Mouse (Mus musculus) liver, postnatal 0 days (tissue): ENCODE data around the gene Aatk. TPM values are rescaled to one million over a fixed set of nuclear protein-coding genes. Genes with fewer than 3 reads are reported as not detected.

ENCODE experiments used
- ATAC-seq: fragments of 200-750 bp; cut with Nextera tagmentation; 2 replicates; pipeline ENCODE4 v1.8.0; 2017; ENCODE audit warnings: mild to moderate bottlenecking, moderate library complexity
- DNase-seq: peaks from one replicate; pipeline ENCODE4 v3.0.0-alpha.2; 2016
- H3K27ac ChIP-seq: fragments of 300-500 bp; sonication (generic); 2 replicates; pipeline ENCODE4 v1.5.1; 2014; ENCODE audit warnings: antibody characterized with exemption, moderate library complexity, mild to moderate bottlenecking, low read depth
- H3K27me3 ChIP-seq: fragments of 300-500 bp; sonication (generic); 2 replicates; pipeline ENCODE4 v1.6.1; 2014; ENCODE audit warnings: low read length, control low read depth, mixed read lengths; ENCODE audit not compliant: insufficient read depth
- H3K36me3 ChIP-seq: fragments of 300-500 bp; sonication (generic); replicated peaks from 2 replicates; pipeline ENCODE4 v1.6.1; 2014; ENCODE audit warnings: mild to moderate bottlenecking, control low read depth, low read length, moderate library complexity, mixed read lengths; ENCODE audit not compliant: insufficient read depth
- H3K4me1 ChIP-seq: fragments of 300-500 bp; sonication (generic); 2 replicates; pipeline ENCODE4 v1.6.1; 2014; ENCODE audit warnings: antibody characterized with exemption, mild to moderate bottlenecking, control low read depth; ENCODE audit not compliant: insufficient read depth
- H3K4me2 ChIP-seq: fragments of 300-500 bp; sonication (generic); 2 replicates; pipeline ENCODE4 v1.6.1; 2014; ENCODE audit warnings: low read depth, mild to moderate bottlenecking, low read length, moderate library complexity, mixed read lengths
- H3K4me3 ChIP-seq: fragments of 300-500 bp; sonication (generic); 2 replicates; pipeline ENCODE4 v1.5.1; 2014; ENCODE audit warnings: low read depth, low read length
- H3K9ac ChIP-seq: fragments of 300-500 bp; sonication (generic); replicated peaks from 2 replicates; pipeline ENCODE4 v1.6.1; 2014; ENCODE audit warnings: mild to moderate bottlenecking, moderate library complexity
- H3K9me3 ChIP-seq: fragments of 300-500 bp; sonication (generic); 2 replicates; pipeline ENCODE4 v1.6.1; 2016; ENCODE audit warnings: mild to moderate bottlenecking, control low read depth, low read length, mixed read lengths
- CTCF ChIP-seq: sonication (generic); IDR thresholded peaks from 2 replicates; pipeline ENCODE4 v1.5.1; 2016; ENCODE audit warnings: antibody characterized with exemption, low read depth
- EP300 ChIP-seq: IDR thresholded peaks from 2 replicates; pipeline ENCODE4 v1.6.1; 2016; ENCODE audit warnings: antibody characterized with exemption, low read depth, mild to moderate bottlenecking
- WGBS: fragments of 180-500 bp; shearing (Covaris S2); extraction: QIAGEN DNeasy Blood & Tissue Kit; methylation state at CpG from one replicate; pipeline ENCODE4 v1.1.7; 2014; ENCODE audit not compliant: insufficient replicate concordance; 5-methylcytosine and 5-hydroxymethylcytosine counted together
- polyA plus RNA-seq: library from polyadenylated mRNA; unstranded; fragments of >200 nt; fragmentation: Nextera tagmentation; extraction: Ambion mirVana; gene quantifications from 2 replicates; pipeline ENCODE4 v1.2.1, GENCODE M21; 2015

Aatk gene
- polyA plus RNA-seq, 1 experiment from 2014 or later, result 0.89 TPM

DNA sequence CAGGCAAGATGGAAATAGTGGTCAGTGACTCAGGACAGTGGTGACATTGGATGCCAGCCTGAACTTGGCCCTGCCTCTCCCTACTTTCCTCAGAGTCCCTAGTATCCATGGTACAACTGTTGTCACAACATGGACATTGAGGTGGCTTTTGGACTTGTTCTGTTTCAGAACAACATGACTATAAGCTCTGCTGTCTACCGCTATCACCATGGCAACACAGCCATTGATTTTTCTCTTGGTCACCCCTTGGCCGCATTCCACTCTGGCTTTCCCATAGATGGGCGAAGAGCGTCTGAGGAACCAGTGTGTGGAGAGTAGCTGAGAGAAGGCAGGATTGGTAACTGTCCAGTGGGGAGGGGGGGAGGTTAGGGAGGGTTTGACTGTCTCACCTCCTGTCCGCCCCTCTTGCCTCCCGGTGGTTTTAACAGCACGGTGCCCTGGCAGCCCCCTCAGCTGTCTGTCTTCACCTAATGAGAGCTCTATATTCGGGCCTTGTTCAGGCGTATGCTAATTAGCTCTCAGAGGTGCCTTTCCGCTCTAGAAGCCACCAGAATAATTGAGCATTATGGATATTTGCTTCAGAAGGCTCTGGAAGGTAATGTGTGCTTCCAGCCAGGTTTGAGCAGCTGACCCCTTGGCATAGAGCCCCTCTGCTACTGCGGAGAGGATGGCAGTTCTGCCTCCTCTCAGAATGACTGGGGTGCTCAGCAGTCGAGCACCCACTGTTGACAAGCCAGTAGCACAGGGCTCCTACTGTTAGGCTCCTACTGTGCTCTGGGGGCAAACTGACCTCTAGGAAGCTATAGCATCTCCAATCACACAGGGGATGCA is 76.7 kb downstream of the Aatk start:
- Histone ChIP-seq H3K27me3 (no peaks in the 10 kb centered on the region), H3K9me3 (no peaks in the 10 kb centered on the region), H3K36me3 (peaks cover 13% of the 10 kb centered on the region), H3K4me2 (no peak overlapping the region), H3K27ac (peak overlapping the region; percentile 74), H3K9ac (no peak overlapping the region), H3K4me3 (no peak overlapping the region), H3K4me1 (peaks cover 17% of the 10 kb centered on the region)
- WGBS, result 68% methylated on average over 12 of the region's 12 CpGs
- ATAC-seq, result peak; percentile 91
- TF ChIP-seq CTCF (no peak), EP300 (no peak)
- DNase-seq, result peak; percentile 79

DNA sequence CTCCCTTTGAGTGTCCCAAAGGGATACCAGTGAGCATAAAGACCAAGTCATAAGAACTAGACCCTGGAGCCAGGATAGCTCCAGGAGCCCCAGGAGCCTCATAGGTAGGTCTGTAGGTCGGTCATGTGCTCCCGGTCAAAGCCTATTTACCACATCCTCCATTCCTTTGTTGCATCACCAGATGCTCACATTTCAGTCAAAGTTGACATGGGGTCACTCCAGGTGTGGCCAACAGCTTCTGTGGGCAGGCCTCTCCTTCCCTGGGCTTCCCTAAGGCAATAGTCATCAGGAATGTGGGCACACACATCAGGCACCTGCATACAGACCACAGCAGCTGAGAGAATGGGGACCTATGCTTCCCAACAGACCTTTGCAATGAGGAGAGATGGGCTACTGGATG is 79.1 kb downstream of the Aatk start:
- Histone ChIP-seq H3K27ac (peak overlapping the region; percentile 64), H3K36me3 (peaks cover 24% of the 10 kb centered on the region), H3K4me2 (no peak overlapping the region), H3K9me3 (no peaks in the 10 kb centered on the region), H3K4me1 (peaks cover 17% of the 10 kb centered on the region), H3K9ac (no peak overlapping the region), H3K4me3 (no peak overlapping the region), H3K27me3 (no peaks in the 10 kb centered on the region)
- TF ChIP-seq CTCF, result no peak
- TF ChIP-seq EP300, result peak; percentile 47; the same call in 1 of the 2 replicates
- ATAC-seq, result peak; percentile 51
- DNase-seq, result peak; percentile 42
- WGBS, result 57% methylated on average over 2 of the region's 2 CpGs

DNA sequence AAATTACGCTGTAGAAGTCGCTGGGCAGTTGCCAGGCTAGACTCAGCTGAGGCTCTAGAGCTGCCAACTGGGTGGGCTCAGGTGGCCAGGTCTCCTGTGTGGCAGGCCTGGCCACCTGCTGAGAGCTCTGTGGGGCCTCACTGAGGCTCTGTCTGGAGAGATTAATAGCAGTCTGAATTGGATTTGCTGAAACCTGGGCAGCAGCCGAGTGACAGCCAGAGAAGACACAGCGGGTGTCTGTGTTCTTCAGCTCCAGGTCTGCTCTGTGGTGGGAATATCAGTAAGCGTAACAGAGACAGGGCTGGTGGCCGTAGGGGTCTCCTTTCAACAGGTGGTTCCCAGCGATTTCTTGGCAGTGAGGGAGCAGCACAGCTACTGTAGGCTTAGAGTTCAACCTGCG is 79.6 kb downstream of the Aatk start:
- H3K9ac ChIP-seq, result no peak overlapping the region
- peaks cover 24% of the 10 kb centered on the region for H3K36me3 ChIP-seq
- 81% methylated on average over 8 of the region's 8 CpGs for WGBS
- H3K27ac ChIP-seq, result peak overlapping the region; percentile 64
- H3K9me3 ChIP-seq, result no peaks in the 10 kb centered on the region
- H3K4me3 ChIP-seq, result no peak overlapping the region
- ATAC-seq, result no peak
- DNase-seq, result no peak
- no peak overlapping the region for H3K4me2 ChIP-seq
- peaks cover 17% of the 10 kb centered on the region for H3K4me1 ChIP-seq
- TF ChIP-seq EP300 (no peak), CTCF (no peak)
- no peaks in the 10 kb centered on the region for H3K27me3 ChIP-seq

DNA sequence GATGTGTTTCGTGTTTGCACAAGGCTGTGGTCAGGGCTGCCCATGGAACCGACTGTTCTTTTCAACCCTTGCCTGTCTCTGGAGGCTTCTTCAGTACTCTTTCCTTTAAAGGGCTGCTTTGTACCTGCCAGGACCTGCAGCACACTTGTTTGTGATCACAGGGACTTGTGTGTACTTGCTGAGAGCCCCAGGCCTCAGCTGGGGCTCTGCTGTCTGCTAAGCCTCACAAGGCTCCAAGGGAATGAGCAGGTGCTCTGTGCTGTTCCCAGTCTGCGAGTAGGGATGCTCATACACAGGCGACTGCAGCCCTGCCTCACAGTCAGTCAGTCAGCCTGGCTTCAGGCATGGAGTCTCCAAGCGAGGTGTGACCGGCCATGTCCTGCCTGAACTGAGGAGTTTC is 80.7 kb downstream of the Aatk start:
- no peaks in the 10 kb centered on the region for H3K9me3 ChIP-seq
- H3K9ac ChIP-seq, result no peak overlapping the region
- DNase-seq (no peak), ATAC-seq (no peak)
- no peak overlapping the region for H3K27ac ChIP-seq
- H3K36me3 ChIP-seq, result peaks cover 26% of the 10 kb centered on the region
- WGBS, result 82% methylated on average over 6 of the region's 6 CpGs
- peaks cover 17% of the 10 kb centered on the region for H3K4me1 ChIP-seq
- H3K4me3 ChIP-seq, result no peak overlapping the region
- no peaks in the 10 kb centered on the region for H3K27me3 ChIP-seq
- TF ChIP-seq EP300 (no peak), CTCF (no peak)
- no peak overlapping the region for H3K4me2 ChIP-seq

GRCm38 (mm10) chr11:119965053-119965452 is 81.9 kb downstream of the Aatk start:
- ATAC-seq (no peak), DNase-seq (no peak)
- no peak overlapping the region for H3K27ac ChIP-seq
- H3K4me3 ChIP-seq, result no peak overlapping the region
- no peaks in the 10 kb centered on the region for H3K27me3 ChIP-seq
- H3K36me3 ChIP-seq, result peaks cover 30% of the 10 kb centered on the region
- TF ChIP-seq CTCF (no peak), EP300 (no peak)
- H3K9ac ChIP-seq, result no peak overlapping the region
- peaks cover 18% of the 10 kb centered on the region for H3K4me1 ChIP-seq
- H3K4me2 ChIP-seq, result no peak overlapping the region
- H3K9me3 ChIP-seq, result no peaks in the 10 kb centered on the region
- 61% methylated on average over 9 of the region's 9 CpGs for WGBS

- ATAC-seq (no peak), DNase-seq (no peak)
- Histone ChIP-seq H3K36me3 (peaks cover 35% of the 10 kb centered on the region), H3K27ac (no peak overlapping the region), H3K4me1 (peaks cover 3% of the 10 kb centered on the region; the same call in 1 of the 2 replicates), H3K9me3 (no peaks in the 10 kb centered on the region), H3K4me3 (no peak overlapping the region), H3K9ac (no peak overlapping the region), H3K27me3 (no peaks in the 10 kb centered on the region), H3K4me2 (no peak overlapping the region)
- whole genome bisulfite sequencing, result 83% methylated on average over 3 of the region's 3 CpGs
- no peak for TF ChIP-seq EP300
- TF ChIP-seq CTCF, result no peak
These were observed 85.5 kb downstream of the Aatk start for GRCm38 (mm10) chr11:119961511-119961910.
